Mouse (Mus musculus): ENCODE data around the gene Numb.
"Not testable (repeated sequence)": the region's sequence is repeated elsewhere in the genome, so short reads cannot be mapped to it uniquely, and the experiment has no call there.

DNA sequence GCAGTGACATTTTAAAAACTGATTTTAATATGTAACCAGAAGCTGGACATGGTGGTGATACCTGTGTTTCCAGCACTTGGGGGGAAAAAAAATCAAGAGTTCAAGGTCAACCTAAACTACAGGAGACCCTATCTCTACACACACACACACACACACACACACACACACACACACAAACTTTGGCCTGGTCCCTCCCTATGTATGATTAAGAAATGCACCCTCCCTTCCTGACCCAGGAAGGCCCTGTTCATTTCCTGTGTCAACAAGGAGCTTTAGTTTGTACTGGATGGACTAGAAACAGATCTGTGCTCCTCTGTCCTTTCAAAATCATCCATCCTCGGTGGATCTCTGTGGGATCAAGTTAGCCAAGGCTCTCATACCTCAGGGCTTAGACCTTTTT, 16.9 kb upstream of the Numb start:
- TF ChIP-seq CTCF (IDR thresholded peaks at IDR 0.05; ENCODE audit: control insufficient read depth, insufficient read depth, insufficient read length); USF1 (IDR thresholded peaks at IDR 0.05; ENCODE audit: low read depth): not testable (repeated sequence)
